Mouse (Mus musculus) naive thymus-derived CD4-positive, alpha-beta T cell, adult 2 months (primary cell): ENCODE measurements around the gene Rdh12.

Experiments used
- DNase-seq: peaks from one replicate; pipeline ENCODE4 v3.0.0-alpha.2; 2011; ENCODE audit warnings: low read depth

The Rdh12 gene

DNA sequence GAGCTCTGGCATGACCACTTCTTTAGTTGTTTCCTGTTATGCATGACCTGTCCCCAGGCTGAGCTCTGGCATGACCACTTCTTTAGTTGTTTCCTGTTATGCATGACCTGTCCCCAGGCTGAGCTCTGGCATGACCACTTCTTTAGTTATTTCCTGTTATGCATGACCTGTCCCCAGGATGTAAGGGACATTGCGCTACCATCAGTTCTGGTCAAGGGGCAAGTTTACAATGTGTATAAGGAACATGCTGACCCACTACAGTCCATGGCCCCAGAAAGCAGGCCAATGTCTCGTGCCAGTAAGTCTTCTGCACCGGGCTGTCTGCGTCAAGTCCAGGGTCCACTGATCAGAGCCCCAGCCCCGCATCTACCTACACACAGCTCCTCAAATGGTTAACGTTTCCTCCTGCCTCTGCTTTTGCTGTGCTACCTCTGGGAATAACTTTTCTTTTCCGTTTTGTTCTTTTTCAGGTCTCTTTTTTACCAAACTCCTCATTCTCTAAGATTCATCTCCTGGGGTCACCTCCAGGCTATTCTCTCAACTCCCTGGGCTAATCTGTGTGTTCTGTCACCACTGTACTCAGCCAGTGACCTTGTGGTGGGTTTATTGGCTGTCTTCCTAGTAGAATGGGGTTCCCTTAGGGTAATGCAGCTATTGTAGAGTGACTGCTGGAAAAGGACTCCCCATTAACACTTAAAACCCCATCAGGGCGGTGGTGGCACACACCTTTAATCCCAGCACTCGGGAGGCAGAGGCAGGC is 44.8 kb downstream of the Rdh12 start:
- DNase-seq: no peak

DNA sequence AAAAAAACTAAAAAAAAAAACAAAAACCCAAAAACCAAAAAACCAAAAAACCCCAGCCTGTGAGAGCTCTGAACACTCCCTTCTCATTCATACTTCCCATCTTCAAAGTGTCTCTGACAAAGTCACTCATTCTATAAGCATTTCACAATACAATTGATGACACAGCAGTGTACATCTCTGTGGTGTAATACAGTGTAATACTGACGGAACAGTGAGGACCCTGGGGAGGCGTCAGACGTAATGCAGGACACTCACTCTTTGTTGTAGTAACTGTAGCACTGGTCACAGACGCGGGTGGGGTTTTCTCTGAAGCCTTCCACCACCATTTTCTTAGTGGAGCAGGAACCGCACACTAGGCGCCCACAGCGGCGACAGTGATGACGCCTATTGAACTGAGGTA is 46.3 kb downstream of the Rdh12 start:
- no peak for DNase-seq

DNA sequence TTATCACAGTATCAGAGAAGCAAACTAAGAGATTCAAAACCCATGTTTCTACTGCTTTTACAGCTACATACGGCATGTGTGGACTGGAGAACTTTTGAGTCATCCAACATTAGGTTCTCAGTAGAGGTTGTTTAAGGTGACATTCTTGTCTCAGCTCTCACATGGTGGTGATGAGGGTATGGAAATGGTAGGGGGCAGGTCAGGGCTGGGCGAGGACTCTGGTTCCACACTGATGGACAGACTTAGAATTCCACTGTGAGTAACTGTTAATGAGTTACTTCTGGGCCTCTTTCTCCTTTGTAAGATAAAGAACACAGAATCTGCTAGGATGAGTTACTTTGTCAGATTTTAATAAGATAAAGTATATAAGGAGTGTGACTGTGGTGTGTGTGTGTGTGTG is 51.4 kb downstream of the Rdh12 start:
- DNase-seq: no peak

DNA sequence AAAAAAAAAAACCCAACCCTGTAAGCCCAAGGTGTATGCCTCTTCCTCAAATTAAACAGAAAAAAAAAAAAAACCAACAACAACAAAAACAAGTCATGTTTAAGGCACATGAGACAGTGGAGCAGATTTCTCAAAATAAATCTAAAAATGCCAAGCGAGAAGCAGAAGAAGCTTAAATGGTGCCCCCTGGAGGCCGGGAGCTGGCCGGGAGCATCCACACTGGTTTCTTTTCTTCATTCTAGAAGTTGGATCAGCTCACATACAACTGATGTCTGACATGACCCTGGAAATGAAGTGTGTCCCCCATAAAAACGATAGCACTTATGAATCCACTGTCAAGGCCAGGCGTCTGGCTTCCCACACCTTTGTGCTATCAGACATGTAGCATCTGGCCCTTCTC is 52.3 kb downstream of the Rdh12 start:
- peak; percentile 19 for DNase-seq
